Mouse (Mus musculus) intestine, embryonic 15.5 days (tissue): Measurements from ENCODE around the gene Hist1h4k. TPM values are rescaled to one million over a fixed set of nuclear protein-coding genes. Genes with fewer than 3 reads are reported as not detected.
A peak's percentile ranks its signal among the peaks of the same experiment; 100 is the strongest.
"Not testable (repeated sequence)": the region's sequence is repeated elsewhere in the genome, so short reads cannot be mapped to it uniquely, and the experiment has no call there.

Experiments
- ATAC-seq: fragments of 200-750 bp; cut with Nextera tagmentation; 2 replicates; pipeline ENCODE4 v1.8.0; 2017; ENCODE audit warnings: moderate TSS enrichment, moderate library complexity
- H3K27ac ChIP-seq: fragments of 300-500 bp; sonication (generic); 2 replicates; pipeline ENCODE4 v1.5.1; 2015; ENCODE audit warnings: mild to moderate bottlenecking, inconsistent platforms
- H3K27me3 ChIP-seq: fragments of 300-500 bp; sonication (generic); replicated peaks from 2 replicates; pipeline ENCODE4 v1.6.1; 2015; ENCODE audit warnings: inconsistent platforms
- H3K36me3 ChIP-seq: fragments of 300-500 bp; sonication (generic); 2 replicates; pipeline ENCODE4 v1.6.1; 2015; ENCODE audit warnings: inconsistent platforms
- H3K4me1 ChIP-seq: fragments of 300-500 bp; sonication (generic); replicated peaks from 2 replicates; pipeline ENCODE4 v1.6.1; 2015; ENCODE audit warnings: inconsistent platforms
- H3K4me2 ChIP-seq: fragments of 300-500 bp; sonication (generic); replicated peaks from 2 replicates; pipeline ENCODE4 v1.6.1; 2015; ENCODE audit warnings: mild to moderate bottlenecking, inconsistent platforms
- H3K4me3 ChIP-seq: fragments of 300-500 bp; sonication (generic); replicated peaks from 2 replicates; pipeline ENCODE4 v1.5.1; 2015; ENCODE audit warnings: inconsistent platforms
- H3K9ac ChIP-seq: fragments of 300-500 bp; sonication (generic); 2 replicates; pipeline ENCODE4 v1.6.1; 2015; ENCODE audit warnings: inconsistent platforms
- H3K9me3 ChIP-seq: fragments of 300-500 bp; sonication (generic); 2 replicates; pipeline ENCODE4 v1.6.1; 2016; ENCODE audit warnings: inconsistent platforms
- WGBS: fragments of 180-500 bp; shearing (Covaris S2); methylation state at CpG from one replicate; pipeline ENCODE4 v1.1.7; 2015; 5-methylcytosine and 5-hydroxymethylcytosine counted together
- polyA plus RNA-seq: library from polyadenylated mRNA; unstranded; fragments of >200 nt; fragmentation: Nextera tagmentation; extraction: Ambion mirVana; gene quantifications from 2 replicates; pipeline ENCODE4 v1.2.1, GENCODE M21; 2015

Hist1h4k gene
- polyA plus RNA-seq, 1 experiment from 2014 or later: 1.7 TPM

- WGBS: 3% methylated on average over 11 of the region's 11 CpGs
- peak; percentile 17 for ATAC-seq
- H3K4me2 ChIP-seq: peak overlapping the region; percentile 60
- H3K27ac ChIP-seq: peak overlapping the region; percentile 87
- H3K27me3 ChIP-seq: no peaks in the 10 kb centered on the region
- peaks cover 8% of the 10 kb centered on the region for H3K4me1 ChIP-seq
- H3K4me3 ChIP-seq: peak overlapping the region; percentile 29
- H3K9ac ChIP-seq: peak overlapping the region; percentile 41
- no peaks in the 10 kb centered on the region for H3K9me3 ChIP-seq
- H3K36me3 ChIP-seq: no peaks in the 10 kb centered on the region
Observed at GRCm38 (mm10) chr13:21722373-21722925, 27.9 kb downstream of the Hist1h4k start.

- peak within 1 kb of the TSS; percentile 61 for H3K4me2 ChIP-seq
- not testable (repeated sequence) for H3K9me3 ChIP-seq, H3K4me1 ChIP-seq, H3K27me3 ChIP-seq, H3K36me3 ChIP-seq
- peak within 1 kb of the TSS; percentile 37 for H3K4me3 ChIP-seq
- WGBS: under 1% methylated on average over 37 of the region's 37 CpGs
- peak within 1 kb of the TSS; percentile 87 for H3K27ac ChIP-seq
- H3K9ac ChIP-seq: peak within 1 kb of the TSS; percentile 41
- ATAC-seq: peak; percentile 96
Observed at GRCm38 (mm10) chr13:21721757-21722372, 28.4 kb downstream of the Hist1h4k start, which contains the start of gene Hist1h2bm. Gene Hist1h2bm, plus strand, starts transcription at chr13:21722044.

- Histone ChIP-seq H3K9ac (peak overlapping the region; percentile 30; the same call in 1 of the 2 replicates), H3K4me2 (peak overlapping the region; percentile 61), H3K27ac (peak overlapping the region; percentile 82), H3K4me3 (peak overlapping the region; percentile 37)
- 2% methylated on average over 27 of the region's 44 CpGs for WGBS
- not testable (repeated sequence) for H3K36me3 ChIP-seq, H3K9me3 ChIP-seq, H3K27me3 ChIP-seq, H3K4me1 ChIP-seq
- peak; percentile 29 for ATAC-seq
Observed at GRCm38 (mm10) chr13:21721107-21721756, 29.1 kb downstream of the Hist1h4k start.

- ATAC-seq: no peak
- Histone ChIP-seq H3K4me3 (peak overlapping the region; percentile 39), H3K4me1 (peaks cover 16% of the 10 kb centered on the region), H3K9ac (peak overlapping the region; percentile 52), H3K27me3 (no peaks in the 10 kb centered on the region), H3K9me3 (no peaks in the 10 kb centered on the region), H3K27ac (peak overlapping the region; percentile 75), H3K36me3 (no peaks in the 10 kb centered on the region), H3K4me2 (peak overlapping the region; percentile 65)
- WGBS: 57% methylated on average over 4 of the region's 4 CpGs
Observed at GRCm38 (mm10) chr13:21718381-21719080, 31.8 kb downstream of the Hist1h4k start.

GRCm38 (mm10) chr13:21717397-21718357 is 32.6 kb downstream of the Hist1h4k start, which contains the start of gene Hist1h3h:
Gene Hist1h3h, plus strand, starts transcription at chr13:21717659.
- WGBS: under 1% methylated on average over 33 of the region's 56 CpGs
- peak within 1 kb of the TSS; percentile 54 for H3K9ac ChIP-seq
- peaks cover 16% of the 10 kb centered on the region for H3K4me1 ChIP-seq
- peak within 1 kb of the TSS; percentile 39 for H3K4me3 ChIP-seq
- H3K27ac ChIP-seq: peak within 1 kb of the TSS; percentile 93
- peak within 1 kb of the TSS; percentile 74 for H3K4me2 ChIP-seq
- not testable (repeated sequence) for H3K36me3 ChIP-seq, H3K9me3 ChIP-seq, H3K27me3 ChIP-seq
- peak; percentile 52 for ATAC-seq

- Histone ChIP-seq H3K9ac (peak overlapping the region; percentile 54), H3K4me3 (peak overlapping the region; percentile 39), H3K4me1 (peaks cover 16% of the 10 kb centered on the region), H3K4me2 (peak overlapping the region; percentile 74), H3K27ac (peak overlapping the region; percentile 93)
- not testable (repeated sequence) for H3K9me3 ChIP-seq, H3K27me3 ChIP-seq, H3K36me3 ChIP-seq
- 0 out of 2 replicates have a peak, but pooled peaks have one; percentile 3 for ATAC-seq
- under 1% methylated on average over 19 of the region's 38 CpGs for WGBS
Observed at GRCm38 (mm10) chr13:21716540-21717391, 33.5 kb downstream of the Hist1h4k start.

- Histone ChIP-seq H3K4me2 (peak within 1 kb of the TSS; percentile 74), H3K4me1 (peaks cover 16% of the 10 kb centered on the region), H3K9ac (peak within 1 kb of the TSS; percentile 54), H3K4me3 (peak within 1 kb of the TSS; percentile 39), H3K27ac (peak within 1 kb of the TSS; percentile 93)
- WGBS: under 1% methylated on average over 36 of the region's 50 CpGs
- H3K9me3 ChIP-seq, H3K27me3 ChIP-seq, H3K36me3 ChIP-seq: not testable (repeated sequence)
- peak; percentile 94 for ATAC-seq
Observed at GRCm38 (mm10) chr13:21715864-21716539, 34.3 kb downstream of the Hist1h4k start, which contains the start of the genes Hist1h2bl and Hist1h2ai. Gene Hist1h2bl, minus strand, starts transcription at chr13:21716143. Gene Hist1h2ai, plus strand, starts transcription at chr13:21716422.

- Histone ChIP-seq H3K4me2 (peak overlapping the region; percentile 74), H3K4me1 (peaks cover 16% of the 10 kb centered on the region), H3K4me3 (peak overlapping the region; percentile 39), H3K27me3 (no peaks in the 10 kb centered on the region), H3K9ac (peak overlapping the region; percentile 52), H3K9me3 (no peaks in the 10 kb centered on the region), H3K36me3 (no peaks in the 10 kb centered on the region), H3K27ac (peak overlapping the region; percentile 91)
- ATAC-seq: no peak
- under 1% methylated on average over 22 of the region's 22 CpGs for WGBS
Observed at GRCm38 (mm10) chr13:21715131-21715863, 35.0 kb downstream of the Hist1h4k start.

GRCm38 (mm10) chr13:21714725-21715124 is 35.6 kb downstream of the Hist1h4k start:
- peak overlapping the region; percentile 39 for H3K4me3 ChIP-seq
- peak overlapping the region; percentile 52 for H3K9ac ChIP-seq
- no peaks in the 10 kb centered on the region for H3K36me3 ChIP-seq
- H3K9me3 ChIP-seq: no peaks in the 10 kb centered on the region
- H3K27ac ChIP-seq: peak overlapping the region; percentile 91
- under 1% methylated on average over 7 of the region's 7 CpGs for WGBS
- H3K4me1 ChIP-seq: peaks cover 16% of the 10 kb centered on the region
- no peak for ATAC-seq
- H3K4me2 ChIP-seq: peak overlapping the region; percentile 74
- H3K27me3 ChIP-seq: no peaks in the 10 kb centered on the region

- no peak overlapping the region for H3K9ac ChIP-seq
- peaks cover 8% of the 10 kb centered on the region for H3K4me1 ChIP-seq
- H3K27ac ChIP-seq: no peak overlapping the region
- H3K36me3 ChIP-seq: no peaks in the 10 kb centered on the region
- no peaks in the 10 kb centered on the region for H3K27me3 ChIP-seq
- peak overlapping the region; percentile 58 for H3K4me2 ChIP-seq
- ATAC-seq: no peak
- no peak overlapping the region for H3K4me3 ChIP-seq
- 24% methylated on average over 4 of the region's 4 CpGs for WGBS
- no peaks in the 10 kb centered on the region for H3K9me3 ChIP-seq
Observed at GRCm38 (mm10) chr13:21711698-21712097, 38.6 kb downstream of the Hist1h4k start.
